Mouse (Mus musculus) adrenal gland, postnatal 4 days (tissue): ENCODE measurements around the gene Cdca5. TPM values are rescaled to one million over a fixed set of nuclear protein-coding genes. Genes with fewer than 3 reads are reported as not detected.
"Not testable (repeated sequence)": the region's sequence is repeated elsewhere in the genome, so short reads cannot be mapped to it uniquely, and the experiment has no call there.

Source experiments
- DNase-seq, 2 experiments: peaks; one replicate each; pipeline ENCODE4 v3.0.0; 2021 to 2022; ENCODE audit warnings: low spot score in 2 of 2, mixed read lengths in 2 of 2
- long read RNA-seq, 2 experiments: library from polyadenylated mRNA; stranded (forward); transcript quantifications; one replicate each; pipeline ENCODE4 v2.0.0; 2021
- total RNA-seq, 2 experiments: library from RNA; stranded (reverse); gene quantifications; 2 replicates each; pipeline ENCODE4 v1.2.3; 2021

The Cdca5 gene
- total RNA-seq: 10 to 100 TPM; 12.4 to 13.7 TPM
- long read RNA-seq, experiment 1, transcript Cdca5-201 (6 exons, 2,024 nt): major isoform, 10 of 12 reads
- long read RNA-seq, experiment 1, partial matches to known transcripts: 1 of 12 reads
- long read RNA-seq, experiment 1, other reads (novel, unspliced or antisense): 1 of 12 reads
- long read RNA-seq, experiment 2, transcript Cdca5-201 (6 exons, 2,024 nt): major isoform, 26 of 29 reads
- long read RNA-seq, experiment 2, partial matches to known transcripts: 1 of 29 reads
- long read RNA-seq, experiment 2, other reads (novel, unspliced or antisense): 1 of 29 reads

GRCm38 (mm10) chr19:6084478-6085248, at the start of gene Cdca5, which contains the start of gene Zfpl1:
TSS of gene Cdca5 (plus strand) at chr19:6084983.
TSS of gene Zfpl1 (minus strand) at chr19:6084956.
- DNase-seq: peak; percentile 83 to 89

- no peak for DNase-seq
Measured at GRCm38 (mm10) chr19:6035966-6036585, 48.7 kb upstream of the Cdca5 start.

- DNase-seq: no peak
Measured at GRCm38 (mm10) chr19:6037695-6038094, 47.1 kb upstream of the Cdca5 start.

GRCm38 (mm10) chr19:6038326-6038725, 46.5 kb upstream of the Cdca5 start:
- no peak for DNase-seq

GRCm38 (mm10) chr19:6040002-6040401, 44.8 kb upstream of the Cdca5 start:
- DNase-seq: no peak

- no peak for DNase-seq
Measured at GRCm38 (mm10) chr19:6042293-6042692, 42.5 kb upstream of the Cdca5 start.

GRCm38 (mm10) chr19:6044102-6044501, 40.7 kb upstream of the Cdca5 start:
- not testable (repeated sequence) for DNase-seq

- no peak for DNase-seq
Measured at GRCm38 (mm10) chr19:6045366-6046293, 39.2 kb upstream of the Cdca5 start.

- peak; percentile 65 to 79 for DNase-seq
Measured at GRCm38 (mm10) chr19:6046294-6047153, 38.3 kb upstream of the Cdca5 start, which contains the start of gene Syvn1. TSS of gene Syvn1 (plus strand) at chr19:6046576.

GRCm38 (mm10) chr19:6047154-6047898, 37.5 kb upstream of the Cdca5 start:
- DNase-seq: no peak

- DNase-seq: no peak
Measured at GRCm38 (mm10) chr19:6047899-6048166, 37.0 kb upstream of the Cdca5 start.

- DNase-seq: no peak
Measured at GRCm38 (mm10) chr19:6048681-6049410, 35.9 kb upstream of the Cdca5 start.

- DNase-seq: no peak
Measured at GRCm38 (mm10) chr19:6052516-6052915, 32.3 kb upstream of the Cdca5 start.

GRCm38 (mm10) chr19:6054296-6054695, 30.5 kb upstream of the Cdca5 start:
- DNase-seq: no peak

- no peak for DNase-seq
Measured at GRCm38 (mm10) chr19:6056696-6057095, 28.1 kb upstream of the Cdca5 start.

- DNase-seq: peak; percentile 96 to 97
Measured at GRCm38 (mm10) chr19:6057313-6058096, 27.3 kb upstream of the Cdca5 start, which contains the start of the genes Mrpl49 and Fau. TSS of gene Mrpl49 (minus strand) at chr19:6057785. TSS of gene Fau (plus strand) at chr19:6057844.

GRCm38 (mm10) chr19:6058513-6058912, 26.3 kb upstream of the Cdca5 start:
- no peak for DNase-seq

- no peak for DNase-seq
Measured at GRCm38 (mm10) chr19:6058966-6059365, 25.8 kb upstream of the Cdca5 start.
